Mouse (Mus musculus): ENCODE results near the gene Scube1. TPM values are rescaled to one million over a fixed set of nuclear protein-coding genes. Genes with fewer than 3 reads are reported as not detected.

Scube1 gene
- polyA plus RNA-seq, 1 experiment from 2014 or later = not detected

DNA sequence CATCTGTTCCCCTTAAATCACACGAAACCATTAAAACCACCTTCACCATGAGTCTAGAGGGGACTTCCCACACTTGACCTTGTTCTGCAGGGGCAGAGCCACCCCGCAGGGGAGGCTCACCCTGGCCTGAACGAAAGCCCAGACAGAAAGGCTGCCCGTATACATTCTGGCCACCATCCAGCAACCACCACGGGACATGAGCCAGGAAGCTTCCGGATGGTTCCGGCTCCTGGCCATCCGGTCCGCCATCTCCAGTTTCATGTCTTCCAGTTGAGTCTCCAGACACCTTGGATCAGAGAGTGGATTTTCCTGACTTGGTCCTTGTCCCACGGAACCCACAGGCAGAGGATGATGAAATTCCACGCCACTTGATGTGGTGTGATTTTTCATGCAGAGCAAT lies 29.7 kb downstream of the Scube1 start:
- no peak overlapping the region for H3K4me3 ChIP-seq (ENCODE audit: inconsistent target)
- H3K27ac ChIP-seq = no peak overlapping the region
- H3K36me3 ChIP-seq (ENCODE audit: inconsistent target) = no peaks in the 10 kb centered on the region
- whole genome bisulfite sequencing (ENCODE audit: missing documents) = 78% methylated on average over 11 of the region's 11 CpGs
- no peaks in the 10 kb centered on the region for H3K79me2 ChIP-seq (ENCODE audit: inconsistent target)

DNA sequence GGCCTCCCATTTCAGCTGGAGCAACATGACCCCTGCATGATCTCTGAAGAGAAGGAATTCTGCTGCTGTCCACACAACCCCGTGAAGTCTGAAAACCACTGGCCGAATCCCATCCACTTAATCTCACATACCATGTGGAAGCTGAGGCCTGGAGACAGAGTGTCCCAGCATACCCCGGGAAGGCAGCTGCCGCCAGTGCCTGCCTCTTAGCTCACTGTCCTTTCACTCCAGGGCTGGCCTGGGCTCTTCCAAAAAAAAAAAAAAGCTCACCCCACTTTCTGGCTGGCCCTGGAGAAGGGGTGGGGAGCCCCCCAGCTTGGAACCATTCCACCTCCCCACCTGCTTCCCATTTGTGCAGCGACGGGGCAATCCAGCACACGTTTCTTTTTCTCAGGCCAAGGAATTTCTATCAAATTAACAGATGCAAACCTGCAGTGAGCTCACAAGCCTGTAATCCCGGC lies 32.9 kb downstream of the Scube1 start:
- WGBS (ENCODE audit: missing documents) = 86% methylated on average over 8 of the region's 8 CpGs
- no peaks in the 10 kb centered on the region for H3K36me3 ChIP-seq (ENCODE audit: inconsistent target)
- H3K27ac ChIP-seq = no peak overlapping the region
- H3K79me2 ChIP-seq (ENCODE audit: inconsistent target) = no peaks in the 10 kb centered on the region
- no peak overlapping the region for H3K4me3 ChIP-seq (ENCODE audit: inconsistent target)

DNA sequence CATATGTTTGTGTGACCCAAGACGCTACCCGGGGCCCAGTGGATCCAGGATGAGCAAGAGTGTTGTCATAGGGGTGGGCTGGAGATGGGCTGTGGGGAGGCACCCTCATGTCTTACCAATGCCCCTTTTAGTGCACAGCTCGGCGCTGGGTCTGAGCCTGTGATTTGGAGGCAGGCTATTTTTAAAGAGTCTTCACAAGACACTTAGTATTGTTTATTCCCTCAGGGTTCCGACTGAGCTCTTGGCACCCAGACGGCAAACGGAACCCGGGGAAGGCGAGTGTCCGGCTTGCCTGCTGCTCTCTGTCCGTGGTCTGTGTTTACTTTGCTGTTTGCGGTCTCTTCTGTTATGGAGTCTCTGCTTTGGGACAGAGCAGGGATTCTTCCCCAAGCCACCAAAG lies 34.9 kb downstream of the Scube1 start:
- no peaks in the 10 kb centered on the region for H3K79me2 ChIP-seq (ENCODE audit: inconsistent target)
- 94% methylated on average over 12 of the region's 12 CpGs for WGBS (ENCODE audit: missing documents)
- H3K4me3 ChIP-seq (ENCODE audit: inconsistent target) = no peak overlapping the region
- H3K27ac ChIP-seq = no peak overlapping the region
- no peaks in the 10 kb centered on the region for H3K36me3 ChIP-seq (ENCODE audit: inconsistent target)

DNA sequence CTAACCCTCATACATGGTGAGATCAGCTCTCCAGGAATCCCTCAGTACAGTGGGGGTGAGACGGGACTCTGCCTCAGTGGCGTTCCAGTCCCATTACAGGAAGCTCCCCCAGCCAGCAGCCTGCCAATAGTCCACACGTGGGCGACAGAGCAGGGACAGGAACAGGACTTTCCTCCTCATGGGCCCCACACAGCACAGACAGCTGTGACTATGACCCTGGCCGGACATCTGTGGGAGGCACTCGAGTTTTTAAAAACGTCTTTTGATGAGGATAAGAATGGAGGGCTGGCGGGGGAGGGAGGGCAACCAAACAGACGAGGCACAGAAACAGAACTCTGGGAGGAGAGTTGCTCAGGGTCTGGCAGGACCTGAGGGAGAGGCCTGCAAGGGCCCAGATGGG lies 38.2 kb downstream of the Scube1 start:
- WGBS (ENCODE audit: missing documents) = 74% methylated on average over 9 of the region's 9 CpGs
- Histone ChIP-seq H3K36me3 (ENCODE audit: inconsistent target) (no peaks in the 10 kb centered on the region), H3K4me3 (ENCODE audit: inconsistent target) (no peak overlapping the region), H3K79me2 (ENCODE audit: inconsistent target) (no peaks in the 10 kb centered on the region), H3K27ac (no peak overlapping the region)

DNA sequence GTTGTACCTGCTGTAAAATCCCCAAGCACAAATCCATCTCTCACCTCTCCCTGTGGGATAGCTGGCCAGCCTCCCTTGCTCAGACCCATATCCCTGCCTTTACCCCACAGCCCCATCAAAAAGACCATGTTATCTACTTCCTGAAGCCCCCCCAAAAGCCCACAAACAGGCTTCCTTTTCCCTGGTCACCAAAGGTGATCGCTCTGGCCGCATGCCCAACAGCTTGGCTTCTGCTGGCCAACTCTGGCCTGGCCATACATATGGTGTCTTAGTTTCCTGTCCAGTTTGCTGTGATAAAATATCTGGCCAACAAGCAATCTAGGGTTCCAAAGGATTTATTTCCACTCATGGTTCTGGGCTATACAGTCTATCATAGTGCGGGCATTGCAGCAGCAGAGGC lies 38.9 kb downstream of the Scube1 start:
- no peak overlapping the region for H3K27ac ChIP-seq
- H3K36me3 ChIP-seq (ENCODE audit: inconsistent target) = no peaks in the 10 kb centered on the region
- no peak overlapping the region for H3K4me3 ChIP-seq (ENCODE audit: inconsistent target)
- no peaks in the 10 kb centered on the region for H3K79me2 ChIP-seq (ENCODE audit: inconsistent target)
- 87% methylated on average over 3 of the region's 3 CpGs for WGBS (ENCODE audit: missing documents)

DNA sequence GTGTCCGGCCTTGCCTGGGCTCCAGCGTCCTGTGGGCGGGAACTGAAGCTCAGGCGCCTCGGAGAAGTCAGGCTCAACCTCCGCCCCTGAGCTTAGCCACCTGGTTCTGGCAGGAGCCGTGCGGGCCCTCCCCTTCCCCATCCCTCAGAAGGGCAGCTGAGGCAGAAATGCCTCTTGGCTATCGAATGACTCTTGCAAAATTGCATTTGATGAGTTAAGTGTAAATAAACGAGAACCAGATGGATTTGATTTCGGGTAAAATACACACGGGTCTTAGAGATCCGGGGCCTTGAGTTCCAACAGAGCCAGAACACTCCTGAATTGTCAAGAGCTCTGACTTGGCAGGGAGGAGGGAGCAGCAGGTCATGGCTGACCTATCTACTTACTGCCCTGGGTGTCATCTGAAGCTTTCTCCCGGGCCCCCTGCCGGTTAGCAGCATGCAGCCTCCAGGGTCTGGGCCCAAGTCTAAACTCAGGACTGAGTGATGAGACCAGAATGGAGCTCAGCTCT lies 41.7 kb downstream of the Scube1 start:
- no peak overlapping the region for H3K27ac ChIP-seq
- WGBS (ENCODE audit: missing documents) = 79% methylated on average over 15 of the region's 15 CpGs
- no peaks in the 10 kb centered on the region for H3K79me2 ChIP-seq (ENCODE audit: inconsistent target)
- H3K36me3 ChIP-seq (ENCODE audit: inconsistent target) = no peaks in the 10 kb centered on the region
- H3K4me3 ChIP-seq (ENCODE audit: inconsistent target) = no peak overlapping the region

DNA sequence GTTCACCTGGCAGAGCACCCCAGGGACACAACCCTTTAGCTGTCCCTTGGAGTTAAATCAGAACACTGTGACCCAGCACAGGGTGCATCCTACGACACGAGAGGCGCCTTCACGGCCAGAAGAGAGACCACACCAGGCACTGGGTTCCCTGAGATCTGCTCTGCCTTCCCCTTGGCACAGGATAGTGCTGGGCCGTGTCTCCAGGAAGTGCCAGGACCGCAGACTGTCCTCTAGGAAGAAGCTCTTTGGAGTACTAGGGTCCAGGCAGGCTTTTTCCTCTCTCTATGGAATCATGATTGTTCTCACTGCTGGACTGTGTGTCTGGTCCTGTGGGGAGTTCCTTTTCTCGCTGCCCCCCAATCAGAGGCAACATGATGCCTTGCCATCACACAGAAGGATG lies 44.5 kb downstream of the Scube1 start:
- Histone ChIP-seq H3K4me3 (ENCODE audit: inconsistent target) (no peak overlapping the region), H3K79me2 (ENCODE audit: inconsistent target) (no peaks in the 10 kb centered on the region)
- WGBS (ENCODE audit: missing documents) = 78% methylated on average over 7 of the region's 7 CpGs

DNA sequence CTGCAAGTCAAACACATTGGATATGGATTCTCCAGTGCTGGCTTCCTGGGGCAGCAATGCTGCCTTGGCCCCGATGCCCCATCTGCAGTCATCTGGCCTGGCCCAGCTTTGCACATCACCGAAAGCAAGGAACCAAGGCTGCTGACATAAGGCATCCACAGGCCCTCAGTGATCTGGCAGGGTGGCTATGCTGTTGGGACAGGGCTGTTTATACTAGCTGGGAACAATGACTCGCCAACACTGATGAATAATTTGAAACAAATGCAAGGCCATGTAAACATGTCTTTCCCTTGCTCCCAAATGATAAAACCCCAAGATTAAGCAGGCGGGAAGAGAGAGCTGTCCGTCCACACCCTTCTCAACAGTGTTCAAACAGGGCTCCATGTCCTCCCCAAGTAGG lies 45.1 kb downstream of the Scube1 start:
- 94% methylated on average over 5 of the region's 5 CpGs for WGBS (ENCODE audit: missing documents)
- Histone ChIP-seq H3K36me3 (ENCODE audit: inconsistent target) (no peaks in the 10 kb centered on the region), H3K27ac (no peak overlapping the region), H3K4me3 (ENCODE audit: inconsistent target) (no peak overlapping the region), H3K79me2 (ENCODE audit: inconsistent target) (no peaks in the 10 kb centered on the region)

More for the DNA sequence above, 44.5 kb downstream of the Scube1 start:
- Histone ChIP-seq H3K27ac (no peak overlapping the region), H3K36me3 (ENCODE audit: inconsistent target) (no peaks in the 10 kb centered on the region)

DNA sequence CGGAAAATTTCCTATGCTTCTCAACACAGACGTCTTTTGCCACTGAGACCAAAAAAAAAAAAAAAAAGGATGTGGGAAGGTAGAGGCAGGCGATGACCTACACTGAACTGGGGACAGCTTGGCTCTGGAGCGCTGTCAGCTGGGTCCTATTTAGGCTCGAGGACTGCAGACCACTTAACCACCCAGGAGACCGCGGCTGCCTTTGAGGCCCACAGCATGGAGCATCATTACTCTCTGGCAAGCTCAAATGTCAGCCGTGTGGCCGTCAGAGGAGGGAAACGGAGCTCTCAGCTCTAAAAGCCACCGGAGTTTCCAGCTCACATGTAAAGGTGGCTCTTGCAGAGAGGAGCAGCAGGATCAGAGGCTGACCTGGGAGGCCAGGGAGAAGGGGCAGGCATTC lies 46.2 kb downstream of the Scube1 start:
- Histone ChIP-seq H3K4me3 (ENCODE audit: inconsistent target) (no peak overlapping the region), H3K36me3 (ENCODE audit: inconsistent target) (no peaks in the 10 kb centered on the region), H3K27ac (no peak overlapping the region), H3K79me2 (ENCODE audit: inconsistent target) (no peaks in the 10 kb centered on the region)
- WGBS (ENCODE audit: missing documents) = 13% methylated on average over 11 of the region's 11 CpGs

DNA sequence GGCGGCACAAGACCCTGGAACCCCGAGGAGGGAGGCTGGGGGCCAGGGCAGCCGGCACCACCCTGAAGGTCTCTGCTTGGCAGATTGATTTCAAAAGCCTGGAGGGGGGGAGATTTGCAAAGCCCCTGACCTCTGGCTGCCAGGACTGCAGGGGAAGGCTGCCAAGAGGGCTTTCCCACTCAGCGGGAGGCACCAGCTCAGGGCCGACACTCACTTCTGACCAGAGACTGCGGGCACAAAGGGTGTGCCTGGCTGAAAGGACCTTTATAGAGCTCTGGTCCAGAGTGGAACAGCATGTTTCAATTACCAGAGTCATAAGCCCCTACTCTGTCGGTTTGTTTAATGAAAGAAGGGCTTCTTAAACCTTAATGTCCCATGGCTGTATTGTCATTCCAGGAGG lies 46.7 kb downstream of the Scube1 start:
- Histone ChIP-seq H3K27ac (no peak overlapping the region), H3K36me3 (ENCODE audit: inconsistent target) (no peaks in the 10 kb centered on the region), H3K4me3 (ENCODE audit: inconsistent target) (no peak overlapping the region), H3K79me2 (ENCODE audit: inconsistent target) (no peaks in the 10 kb centered on the region)
- 34% methylated on average over 7 of the region's 7 CpGs for WGBS (ENCODE audit: missing documents)

DNA sequence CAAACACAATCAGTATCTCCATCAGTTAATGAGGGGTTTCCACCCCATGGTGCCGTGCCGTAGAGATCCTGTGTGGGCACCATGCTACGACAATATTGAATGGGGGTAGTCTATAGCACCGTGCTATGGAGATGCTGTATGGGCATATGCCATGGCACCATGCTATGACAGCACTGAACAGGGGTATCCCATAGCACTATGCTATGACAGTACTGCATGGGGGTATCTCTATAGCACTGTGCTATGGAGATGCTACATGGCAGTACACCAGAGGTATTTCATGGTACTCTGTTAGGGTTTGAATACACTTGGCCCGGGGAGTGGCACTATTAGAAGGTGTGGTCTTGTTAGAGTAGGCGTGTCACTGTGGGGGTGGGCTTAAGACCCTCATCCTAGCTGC lies 47.7 kb downstream of the Scube1 start:
- 86% methylated on average over 6 of the region's 6 CpGs for WGBS (ENCODE audit: missing documents)
- H3K27ac ChIP-seq = no peak overlapping the region
- H3K79me2 ChIP-seq (ENCODE audit: inconsistent target) = no peaks in the 10 kb centered on the region
- no peaks in the 10 kb centered on the region for H3K36me3 ChIP-seq (ENCODE audit: inconsistent target)
- H3K4me3 ChIP-seq (ENCODE audit: inconsistent target) = no peak overlapping the region

DNA sequence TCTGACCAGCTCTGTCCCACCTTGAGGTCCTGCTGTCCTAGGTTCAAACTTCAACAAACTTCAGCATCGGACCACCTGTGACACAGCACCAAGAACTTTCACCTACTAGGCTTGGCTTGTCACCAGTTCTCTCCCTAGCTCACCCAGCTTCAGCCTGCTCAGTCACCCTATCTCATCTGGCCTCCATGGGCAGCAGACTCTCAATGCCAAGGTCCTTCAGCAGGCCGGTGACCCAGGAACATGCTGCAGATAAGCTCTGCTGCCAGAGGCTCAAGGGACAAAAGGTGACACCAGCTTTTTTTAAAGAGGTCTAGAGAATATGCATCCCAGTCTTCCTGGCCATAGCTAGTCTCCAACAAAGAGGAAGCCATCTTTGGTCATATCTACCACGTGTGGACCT lies 48.5 kb downstream of the Scube1 start:
- Histone ChIP-seq H3K36me3 (ENCODE audit: inconsistent target) (no peaks in the 10 kb centered on the region), H3K4me3 (ENCODE audit: inconsistent target) (no peak overlapping the region), H3K79me2 (ENCODE audit: inconsistent target) (no peaks in the 10 kb centered on the region), H3K27ac (no peak overlapping the region)
- 94% methylated on average over 3 of the region's 3 CpGs for WGBS (ENCODE audit: missing documents)

DNA sequence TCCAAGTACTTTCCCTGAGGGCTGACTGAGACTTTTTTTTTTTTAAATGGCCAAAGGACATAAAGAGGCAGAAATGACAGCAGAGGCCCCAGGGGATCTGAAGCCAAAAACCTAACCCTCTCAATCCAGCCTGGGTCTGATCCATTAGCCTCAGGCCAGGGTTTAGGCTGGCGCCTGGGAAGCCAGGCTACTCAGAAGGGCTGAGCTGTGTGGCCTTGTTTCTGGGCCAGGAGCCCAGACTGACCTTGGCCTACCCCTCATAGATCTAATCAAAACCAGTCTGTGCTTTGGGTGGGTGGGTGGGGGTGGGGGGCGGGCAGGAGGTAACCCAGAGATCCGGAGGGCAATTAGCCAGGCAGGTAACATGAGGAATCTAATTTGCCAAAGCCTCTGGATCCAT lies 51.2 kb downstream of the Scube1 start:
- H3K27ac ChIP-seq = no peak overlapping the region
- WGBS (ENCODE audit: missing documents) = 88% methylated on average over 3 of the region's 3 CpGs
- no peaks in the 10 kb centered on the region for H3K79me2 ChIP-seq (ENCODE audit: inconsistent target)
- H3K36me3 ChIP-seq (ENCODE audit: inconsistent target) = no peaks in the 10 kb centered on the region
- H3K4me3 ChIP-seq (ENCODE audit: inconsistent target) = no peak overlapping the region

DNA sequence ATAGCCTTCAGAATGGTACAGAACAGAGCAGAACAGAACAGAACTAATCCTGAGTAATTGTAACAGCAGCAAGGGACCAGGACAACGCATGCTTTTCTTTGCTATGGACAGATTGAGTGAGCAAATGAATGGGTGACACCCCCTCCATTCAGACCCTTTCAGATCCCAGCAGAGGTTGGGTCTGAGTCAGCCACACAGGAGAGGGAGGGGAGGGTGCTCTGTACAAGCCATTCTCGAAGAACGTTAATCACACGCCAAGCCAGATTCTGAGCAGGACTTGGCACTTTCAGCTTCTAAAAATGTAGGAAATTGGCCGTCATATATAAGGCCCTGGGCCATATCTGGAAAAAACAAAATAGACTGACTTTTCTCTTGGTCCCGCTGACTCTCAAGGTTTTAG lies 57.3 kb downstream of the Scube1 start:
- 66% methylated on average over 6 of the region's 6 CpGs for WGBS (ENCODE audit: missing documents)
- Histone ChIP-seq H3K27ac (no peak overlapping the region), H3K36me3 (ENCODE audit: inconsistent target) (no peaks in the 10 kb centered on the region), H3K4me3 (ENCODE audit: inconsistent target) (no peak overlapping the region), H3K79me2 (ENCODE audit: inconsistent target) (no peaks in the 10 kb centered on the region)

DNA sequence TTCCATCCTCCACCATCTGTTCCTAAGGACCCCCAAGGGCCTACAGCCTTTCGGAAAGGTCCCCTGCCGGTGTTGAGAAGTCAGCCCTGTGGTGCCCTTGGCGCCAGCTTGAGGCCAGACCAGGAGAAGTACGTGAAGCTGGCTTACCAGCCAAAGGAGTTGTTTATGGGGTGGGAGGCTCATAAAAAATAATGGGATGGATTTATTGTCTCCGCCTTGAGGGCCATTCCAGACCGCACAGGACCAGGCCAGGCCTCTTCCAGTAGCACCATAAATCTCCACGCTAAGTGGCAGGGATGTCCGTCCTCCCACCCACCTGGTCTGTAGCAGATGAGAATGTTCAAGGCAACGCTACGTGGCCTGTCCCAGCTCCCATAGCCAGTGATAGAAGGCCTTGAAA lies 58.4 kb downstream of the Scube1 start:
- Histone ChIP-seq H3K27ac (no peak overlapping the region), H3K79me2 (ENCODE audit: inconsistent target) (no peaks in the 10 kb centered on the region), H3K36me3 (ENCODE audit: inconsistent target) (no peaks in the 10 kb centered on the region), H3K4me3 (ENCODE audit: inconsistent target) (no peak overlapping the region)
- WGBS (ENCODE audit: missing documents) = 91% methylated on average over 10 of the region's 10 CpGs

DNA sequence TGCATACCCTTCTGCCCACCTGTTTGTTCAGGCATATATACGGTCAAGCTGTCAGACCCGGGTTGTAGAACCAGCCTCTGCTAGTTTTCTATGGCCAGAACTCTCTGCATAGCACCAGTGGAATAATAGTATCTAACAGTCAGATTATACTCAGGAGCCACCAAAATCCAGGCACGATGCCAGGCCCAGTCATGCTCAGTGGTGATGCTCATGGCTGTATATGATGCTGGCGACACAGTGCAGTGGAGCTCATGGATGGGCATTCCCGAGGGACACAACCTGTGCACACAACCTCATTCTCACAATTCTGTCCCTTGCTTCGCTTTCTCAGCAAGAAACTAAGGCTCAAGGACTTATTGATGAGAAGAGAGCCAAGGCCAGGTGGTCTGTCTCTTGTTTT lies 58.8 kb downstream of the Scube1 start:
- no peak overlapping the region for H3K4me3 ChIP-seq (ENCODE audit: inconsistent target)
- no peak overlapping the region for H3K27ac ChIP-seq
- no peaks in the 10 kb centered on the region for H3K36me3 ChIP-seq (ENCODE audit: inconsistent target)
- no peaks in the 10 kb centered on the region for H3K79me2 ChIP-seq (ENCODE audit: inconsistent target)
- WGBS (ENCODE audit: missing documents) = 93% methylated on average over 6 of the region's 6 CpGs

Measured in macrophage (primary cell).